Mouse (Mus musculus) hindbrain, embryonic 11.5 days (tissue): ENCODE data around the gene Tbc1d1. TPM values are rescaled to one million over a fixed set of nuclear protein-coding genes. Genes with fewer than 3 reads are reported as not detected.
A peak's percentile ranks its signal among the peaks of the same experiment; 100 is the strongest.

Experiments used
- ATAC-seq: fragments of 200-750 bp; cut with Nextera tagmentation; 2 replicates; pipeline ENCODE4 v1.8.0; 2017; ENCODE audit warnings: mild to moderate bottlenecking, moderate TSS enrichment, moderate library complexity; ENCODE audit not compliant: low FRiP score
- DNase-seq: peaks from one replicate; pipeline ENCODE4 v3.0.0-alpha.2; 2015; ENCODE audit warnings: low spot score
- H3K27ac ChIP-seq: fragments of 300-500 bp; sonication (generic); 2 replicates; pipeline ENCODE4 v1.5.1; 2014; ENCODE audit warnings: mild to moderate bottlenecking, low read depth, low read length
- H3K27me3 ChIP-seq: fragments of 300-500 bp; sonication (generic); 2 replicates; pipeline ENCODE4 v1.6.1; 2014; ENCODE audit warnings: mild to moderate bottlenecking, low read length, moderate library complexity, mixed read lengths; ENCODE audit not compliant: control insufficient read depth, insufficient read depth
- H3K36me3 ChIP-seq: fragments of 300-500 bp; sonication (generic); 2 replicates; pipeline ENCODE4 v1.6.1; 2014; ENCODE audit warnings: mild to moderate bottlenecking, low read length, moderate library complexity, mixed read lengths; ENCODE audit not compliant: control insufficient read depth, insufficient read depth
- H3K4me1 ChIP-seq: fragments of 300-500 bp; sonication (generic); replicated peaks from 2 replicates; pipeline ENCODE4 v1.6.1; 2014; ENCODE audit warnings: low read length, mixed read lengths; ENCODE audit not compliant: control insufficient read depth, insufficient read depth
- H3K4me2 ChIP-seq: fragments of 300-500 bp; sonication (generic); replicated peaks from 2 replicates; pipeline ENCODE4 v1.6.1; 2014; ENCODE audit warnings: mild to moderate bottlenecking, low read depth, low read length
- H3K4me3 ChIP-seq: fragments of 300-500 bp; sonication (generic); 2 replicates; pipeline ENCODE4 v1.5.1; 2014; ENCODE audit warnings: low read depth, low read length
- H3K9ac ChIP-seq: fragments of 300-500 bp; sonication (generic); 2 replicates; pipeline ENCODE4 v1.6.1; 2014; ENCODE audit warnings: low read depth, low read length
- H3K9me3 ChIP-seq: fragments of 300-500 bp; sonication (generic); 2 replicates; pipeline ENCODE4 v1.6.1; 2016; ENCODE audit warnings: low read length; ENCODE audit not compliant: control insufficient read depth
- WGBS: fragments of 180-500 bp; shearing (Covaris S2); extraction: QIAGEN DNeasy Blood & Tissue Kit; methylation state at CpG from one replicate; pipeline ENCODE4 v1.1.7; 2014; 5-methylcytosine and 5-hydroxymethylcytosine counted together
- polyA plus RNA-seq: library from polyadenylated mRNA; unstranded; fragments of >200 nt; fragmentation: Nextera tagmentation; extraction: Ambion mirVana; gene quantifications from 2 replicates; pipeline ENCODE4 v1.2.1, GENCODE M21; 2014

Tbc1d1 gene
- polyA plus RNA-seq, 1 experiment from 2014 or later = 20.2 TPM

DNA sequence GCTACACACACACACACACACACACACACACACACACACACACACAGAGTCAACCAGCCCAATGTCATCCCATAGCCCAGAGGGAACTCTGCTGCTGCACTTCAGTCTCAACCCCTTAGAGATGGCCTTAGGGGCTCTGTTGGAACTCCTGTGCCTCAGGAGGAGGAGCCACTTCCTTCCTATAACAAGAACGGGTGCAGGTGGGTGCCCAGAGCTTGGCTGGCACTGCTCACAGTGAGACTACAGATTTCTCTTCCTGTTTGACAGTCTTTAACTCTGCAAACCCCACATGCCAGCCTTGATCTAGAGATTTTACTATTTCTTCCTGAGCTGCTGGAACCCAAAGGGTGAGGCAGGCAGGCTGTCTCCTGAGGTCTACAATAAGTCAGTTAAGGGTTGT is 1.8 kb downstream of the Tbc1d1 start:
- no peak overlapping the region for H3K4me2 ChIP-seq
- H3K4me1 ChIP-seq = 0 out of 2 replicates have a peak, but pooled peaks cover 2% of the 10 kb centered on the region
- H3K4me3 ChIP-seq = no peak overlapping the region
- H3K9ac ChIP-seq = no peak overlapping the region
- 53% methylated on average over 1 of the region's 1 CpGs for WGBS
- ATAC-seq = no peak
- no peak for DNase-seq
- H3K27ac ChIP-seq = no peak overlapping the region
- no peaks in the 10 kb centered on the region for H3K9me3 ChIP-seq
- no peaks in the 10 kb centered on the region for H3K36me3 ChIP-seq
- peaks cover 28% of the 10 kb centered on the region for H3K27me3 ChIP-seq

DNA sequence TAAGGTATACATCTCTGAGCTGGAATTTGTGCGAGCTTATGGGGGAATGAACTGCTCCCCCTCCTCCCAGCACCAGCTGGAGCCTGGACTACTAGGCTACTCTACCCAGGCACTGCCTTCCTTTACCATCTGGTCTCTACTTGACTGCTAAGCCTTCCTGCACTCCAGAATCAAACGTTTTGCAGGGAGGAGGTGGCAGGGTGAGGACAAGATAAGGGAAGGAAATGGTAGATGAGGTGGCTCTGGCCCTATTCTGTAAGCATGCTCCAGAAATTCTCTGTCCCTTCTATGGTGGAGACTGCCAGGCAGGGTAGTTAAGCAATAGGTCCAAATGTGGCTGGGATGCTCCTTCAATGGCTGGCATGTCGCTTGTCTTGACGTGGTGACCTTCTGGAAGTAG is 2.4 kb downstream of the Tbc1d1 start:
- 47% methylated on average over 4 of the region's 4 CpGs for WGBS
- Histone ChIP-seq H3K4me2 (no peak overlapping the region), H3K27ac (no peak overlapping the region), H3K36me3 (no peaks in the 10 kb centered on the region), H3K4me1 (0 out of 2 replicates have a peak, but pooled peaks cover 2% of the 10 kb centered on the region), H3K9me3 (no peaks in the 10 kb centered on the region), H3K4me3 (no peak overlapping the region), H3K27me3 (peaks cover 28% of the 10 kb centered on the region), H3K9ac (no peak overlapping the region)
- ATAC-seq (no peak), DNase-seq (no peak)

DNA sequence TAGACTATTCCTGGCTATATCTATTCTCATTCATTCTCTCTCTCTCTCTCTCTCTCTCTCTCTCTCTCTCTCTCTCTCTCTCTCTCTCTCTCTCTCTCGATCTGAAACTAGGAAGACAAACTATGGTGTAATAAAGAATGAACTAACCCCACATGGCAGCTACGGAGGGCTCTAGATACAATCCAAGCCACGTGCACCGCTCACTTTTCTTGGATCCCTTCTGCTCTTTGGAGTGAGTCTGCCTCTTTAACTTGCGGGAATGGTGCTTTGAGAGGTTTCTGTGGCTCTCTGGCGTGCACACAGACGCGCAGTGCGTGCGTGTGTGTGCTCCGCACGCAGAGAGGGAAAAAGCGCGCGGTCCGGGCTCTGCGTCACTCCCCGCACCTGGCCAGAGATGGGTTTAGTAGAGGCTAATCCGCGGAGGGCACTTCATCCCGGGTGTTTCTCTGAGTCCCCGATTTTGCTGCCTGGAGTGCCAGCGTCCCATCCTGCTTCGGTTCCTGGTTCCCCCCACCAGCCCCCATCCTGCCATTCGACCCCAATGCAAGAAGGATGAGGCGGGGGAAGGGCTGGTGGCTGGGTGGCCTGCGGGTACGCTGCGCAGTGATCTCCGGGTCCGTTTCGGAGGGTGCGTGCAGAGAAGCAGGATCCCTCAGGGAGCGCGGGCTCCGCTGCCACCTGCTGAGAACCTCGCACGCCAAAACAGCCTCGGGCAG is 3.1 kb downstream of the Tbc1d1 start:
- H3K27me3 ChIP-seq = peaks cover 28% of the 10 kb centered on the region
- peak overlapping the region; percentile 55 for H3K9ac ChIP-seq
- no peaks in the 10 kb centered on the region for H3K9me3 ChIP-seq
- DNase-seq (peak; percentile 60), ATAC-seq (peak; percentile 58)
- H3K4me1 ChIP-seq = 0 out of 2 replicates have a peak, but pooled peaks cover 2% of the 10 kb centered on the region
- no peak overlapping the region for H3K27ac ChIP-seq
- peak overlapping the region; percentile 100 for H3K4me2 ChIP-seq
- no peaks in the 10 kb centered on the region for H3K36me3 ChIP-seq
- peak overlapping the region; percentile 66 for H3K4me3 ChIP-seq
- WGBS = under 1% methylated on average over 39 of the region's 39 CpGs

DNA sequence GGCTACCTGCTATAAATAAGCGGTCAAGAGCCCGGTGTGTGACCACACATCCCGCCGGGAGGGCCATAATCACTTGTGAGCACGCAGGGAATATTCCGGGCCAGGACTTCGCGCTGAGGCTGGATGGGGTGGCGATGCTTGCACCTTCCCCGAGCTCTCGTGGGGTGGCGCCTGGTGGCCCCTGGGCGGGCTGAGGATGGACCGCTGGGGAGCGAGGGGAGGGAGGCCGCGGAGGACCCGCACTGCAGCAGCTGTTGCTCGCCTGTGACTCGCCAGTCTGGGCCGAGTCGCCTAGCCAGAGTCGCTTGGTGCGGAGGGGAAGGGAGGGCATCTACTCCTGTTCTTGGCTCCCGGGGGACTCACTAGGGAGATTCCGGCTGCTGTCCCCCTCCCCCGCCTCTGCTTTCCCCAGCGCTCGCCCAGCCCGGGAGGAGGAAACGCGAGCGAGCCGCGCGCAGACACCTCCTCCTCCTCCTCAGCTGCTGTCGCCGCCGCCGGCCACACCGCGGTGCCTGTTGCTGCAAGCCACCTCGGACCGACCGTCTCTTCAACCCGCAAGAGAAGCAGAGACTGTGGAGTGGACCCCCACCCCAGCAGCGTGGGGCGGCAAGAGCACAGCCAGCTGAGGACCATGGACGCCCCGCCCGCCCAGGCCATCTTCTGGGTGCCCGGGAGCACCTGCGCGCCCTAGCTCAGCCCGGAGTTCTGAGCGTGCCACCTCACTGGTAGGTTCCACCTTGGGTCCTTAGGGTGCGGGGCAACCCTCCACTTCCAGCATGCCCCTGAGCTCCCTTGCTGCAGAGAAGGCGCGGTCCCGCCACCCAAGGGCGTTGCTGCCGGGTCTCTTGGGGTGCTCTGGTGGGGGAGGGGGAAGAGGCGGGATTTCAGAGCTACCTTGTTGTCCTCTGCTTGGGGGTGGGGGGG is 3.9 kb downstream of the Tbc1d1 start:
- peak; percentile 85 for ATAC-seq
- H3K4me1 ChIP-seq = 0 out of 2 replicates have a peak, but pooled peaks cover 2% of the 10 kb centered on the region

DNA sequence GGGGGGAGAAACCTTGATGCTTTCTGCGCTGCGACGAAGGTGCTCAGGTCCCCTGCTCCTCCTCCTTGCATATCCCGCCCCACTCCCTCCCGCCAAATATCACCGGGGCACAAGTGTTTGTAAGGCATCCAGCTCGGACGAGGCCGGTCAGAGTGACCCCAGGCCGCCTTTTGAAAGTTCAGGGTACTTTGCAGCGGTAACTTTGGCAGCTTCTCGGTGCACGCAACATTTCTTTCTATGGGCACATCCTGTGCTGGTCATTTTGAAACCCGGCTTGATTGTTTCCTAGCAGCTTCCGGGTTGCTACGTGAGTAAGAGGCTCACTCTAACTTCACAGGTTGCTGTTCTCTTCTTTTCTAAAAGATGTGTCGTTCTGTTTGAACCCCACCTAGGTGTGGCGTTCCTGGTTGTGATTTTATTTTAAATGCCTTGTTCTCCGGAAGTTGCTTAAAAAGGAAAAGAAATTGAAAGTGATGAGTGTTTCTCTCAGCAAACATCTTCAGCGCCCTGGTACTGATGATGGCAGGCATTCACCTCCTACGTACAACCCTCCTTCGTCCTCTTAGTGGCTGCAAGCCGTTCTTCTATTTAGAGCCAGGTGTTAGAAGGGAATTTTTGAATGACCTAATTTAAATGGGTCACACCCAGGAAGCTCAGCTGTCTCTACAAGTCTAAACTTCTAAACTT is 4.7 kb downstream of the Tbc1d1 start:
- H3K4me2 ChIP-seq = peak overlapping the region; percentile 100
- no peaks in the 10 kb centered on the region for H3K36me3 ChIP-seq
- DNase-seq (peak; percentile 40), ATAC-seq (no peak)
- WGBS = 2% methylated on average over 23 of the region's 23 CpGs
- 0 out of 2 replicates have a peak, but pooled peaks cover 2% of the 10 kb centered on the region for H3K4me1 ChIP-seq
- peak overlapping the region; percentile 66 for H3K4me3 ChIP-seq
- no peaks in the 10 kb centered on the region for H3K9me3 ChIP-seq
- H3K27ac ChIP-seq = no peak overlapping the region
- peak overlapping the region; percentile 55 for H3K9ac ChIP-seq
- peaks cover 28% of the 10 kb centered on the region for H3K27me3 ChIP-seq

More for the DNA sequence above, 3.9 kb downstream of the Tbc1d1 start:
- Histone ChIP-seq H3K9ac (peak overlapping the region; percentile 55), H3K27me3 (peaks cover 28% of the 10 kb centered on the region), H3K9me3 (no peaks in the 10 kb centered on the region), H3K36me3 (no peaks in the 10 kb centered on the region), H3K27ac (no peak overlapping the region), H3K4me2 (peak overlapping the region; percentile 100), H3K4me3 (peak overlapping the region; percentile 66)
- WGBS = under 1% methylated on average over 57 of the region's 63 CpGs
- DNase-seq = peak; percentile 76

DNA sequence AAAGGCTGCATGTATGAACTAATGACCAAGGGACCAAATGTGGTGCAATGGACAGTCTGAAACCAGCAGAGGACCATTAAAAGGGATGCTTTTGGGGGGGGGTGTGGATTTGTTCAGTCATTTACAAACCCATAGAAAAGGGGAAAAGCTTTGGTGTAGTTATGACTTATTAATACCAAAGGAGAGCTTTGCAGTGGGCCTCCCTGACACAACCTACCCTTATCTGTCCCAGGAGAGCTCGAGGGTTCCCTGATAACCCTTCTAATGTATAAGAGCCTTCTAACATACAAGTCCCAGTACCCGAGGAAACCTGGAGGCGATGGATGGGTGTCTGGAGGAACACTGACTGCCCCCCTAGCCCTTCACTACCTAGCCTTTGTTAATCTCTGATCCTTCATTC is 5.8 kb downstream of the Tbc1d1 start:
- Histone ChIP-seq H3K9me3 (no peaks in the 10 kb centered on the region), H3K9ac (no peak overlapping the region), H3K27ac (no peak overlapping the region), H3K4me1 (no peaks in the 10 kb centered on the region), H3K4me3 (no peak overlapping the region), H3K27me3 (peaks cover 28% of the 10 kb centered on the region), H3K4me2 (no peak overlapping the region), H3K36me3 (no peaks in the 10 kb centered on the region)
- 85% methylated on average over 3 of the region's 3 CpGs for WGBS
- ATAC-seq = no peak
- DNase-seq = no peak

DNA sequence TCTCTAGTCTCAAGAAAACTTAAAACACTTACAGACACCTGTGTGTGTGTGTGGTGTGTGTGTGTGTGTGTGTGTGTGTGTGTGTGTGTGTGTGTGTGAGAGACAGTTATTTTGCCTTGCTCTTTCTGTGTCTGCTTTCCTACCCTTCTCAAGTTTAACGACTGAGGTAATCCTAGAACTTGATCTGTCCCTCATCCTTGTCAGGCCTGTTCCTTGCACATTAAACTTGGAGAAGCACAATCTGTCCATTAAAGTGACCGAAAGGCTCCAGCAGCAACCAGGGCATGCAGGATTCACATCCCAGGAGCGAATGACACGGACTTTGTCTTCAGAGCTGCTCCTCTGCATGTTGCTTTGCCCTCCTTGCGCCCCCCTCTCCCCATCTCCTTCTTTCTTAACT is 6.5 kb downstream of the Tbc1d1 start:
- no peak overlapping the region for H3K9ac ChIP-seq
- H3K4me1 ChIP-seq = no peaks in the 10 kb centered on the region
- no peak overlapping the region for H3K4me3 ChIP-seq
- DNase-seq (no peak), ATAC-seq (no peak)
- no peak overlapping the region for H3K4me2 ChIP-seq
- H3K27ac ChIP-seq = no peak overlapping the region
- H3K9me3 ChIP-seq = no peaks in the 10 kb centered on the region
- 90% methylated on average over 5 of the region's 5 CpGs for WGBS
- H3K27me3 ChIP-seq = peaks cover 28% of the 10 kb centered on the region
- no peaks in the 10 kb centered on the region for H3K36me3 ChIP-seq

DNA sequence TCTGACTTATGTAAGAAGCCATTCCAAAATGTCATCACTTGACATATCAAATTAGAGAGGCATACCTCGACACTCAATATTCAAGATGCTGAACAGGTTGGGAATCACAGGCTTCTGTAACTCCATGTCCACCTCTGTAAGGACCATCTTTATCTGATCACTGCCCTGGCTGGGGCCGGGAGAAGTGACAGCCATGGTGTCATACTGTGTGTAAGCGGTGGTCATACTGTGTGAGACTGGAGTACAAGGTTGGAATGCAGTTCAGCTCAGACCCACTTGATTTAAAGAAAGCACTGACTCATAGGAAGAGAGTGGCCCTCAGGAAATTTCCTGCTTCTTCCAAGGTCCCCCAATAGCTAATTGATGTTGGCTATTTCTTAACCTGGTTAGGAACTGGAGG is 8.3 kb downstream of the Tbc1d1 start:
- no peak overlapping the region for H3K4me2 ChIP-seq
- DNase-seq = no peak

More for the DNA sequence above, 8.3 kb downstream of the Tbc1d1 start:
- H3K4me3 ChIP-seq = no peak overlapping the region
- WGBS = 95% methylated on average over 3 of the region's 3 CpGs
- H3K9me3 ChIP-seq = no peaks in the 10 kb centered on the region
- H3K9ac ChIP-seq = no peak overlapping the region
- peaks cover 15% of the 10 kb centered on the region for H3K27me3 ChIP-seq
- H3K4me1 ChIP-seq = no peaks in the 10 kb centered on the region
- H3K27ac ChIP-seq = no peak overlapping the region
- no peak for ATAC-seq
- H3K36me3 ChIP-seq = no peaks in the 10 kb centered on the region
